Mouse (Mus musculus): ENCODE data around the gene Ppip5k2.

DNA sequence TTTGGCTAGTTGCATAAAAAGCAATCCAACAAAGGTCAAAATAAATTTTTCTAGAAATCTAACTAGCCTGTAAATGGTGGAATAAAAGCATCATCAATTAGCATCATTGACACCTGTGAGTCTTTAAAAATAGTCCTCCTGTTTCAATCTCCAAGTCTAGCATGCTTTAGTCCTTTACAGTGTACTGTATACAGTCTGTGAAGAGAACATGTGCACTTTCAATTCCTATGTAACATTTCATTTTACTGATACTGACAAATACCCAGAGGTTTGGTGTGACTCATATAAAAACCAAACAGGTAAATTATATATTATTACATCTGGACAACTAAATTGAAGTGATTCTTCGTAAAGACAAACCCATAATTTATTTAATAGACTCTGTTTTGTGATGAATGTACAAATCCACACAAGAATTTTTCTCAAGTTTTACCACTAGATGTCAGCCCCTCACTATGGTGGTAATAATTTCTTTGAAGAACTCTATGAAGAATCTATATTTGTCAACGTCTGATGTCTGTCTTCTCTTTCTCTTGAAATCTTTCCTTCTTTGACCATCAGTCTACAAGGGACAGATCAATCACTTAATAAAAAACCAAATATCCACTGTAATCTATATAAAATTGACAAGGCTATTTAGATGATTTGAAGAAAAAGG is 39.2 kb upstream of the Ppip5k2 start:
- TF ChIP-seq CTCF (IDR thresholded peaks at IDR 0.05; ENCODE audit: borderline replicate concordance, control insufficient read depth, extremely low read depth, insufficient read depth, low read length, poor library complexity) (no peak), POLR2A (IDR thresholded peaks at IDR 0.05; ENCODE audit: control insufficient read depth, extremely low read depth, insufficient read depth, low read length, poor library complexity) (no peak)
